Mouse (Mus musculus): ENCODE measurements around the gene Eef1a1. TPM values are rescaled to one million over a fixed set of nuclear protein-coding genes. Genes with fewer than 3 reads are reported as not detected.

The Eef1a1 gene
- total RNA-seq, 2 experiments from 2014 or later, result 4,503 to 4,597 TPM

- DNase-seq, result no peak
Measured at GRCm38 (mm10) chr9:78475383-78475780, 13.6 kb downstream of the Eef1a1 start.

- no peak for DNase-seq
Measured at GRCm38 (mm10) chr9:78474771-78475382, 14.1 kb downstream of the Eef1a1 start.

GRCm38 (mm10) chr9:78474270-78474669, 14.7 kb downstream of the Eef1a1 start:
- DNase-seq, result no peak

DNA sequence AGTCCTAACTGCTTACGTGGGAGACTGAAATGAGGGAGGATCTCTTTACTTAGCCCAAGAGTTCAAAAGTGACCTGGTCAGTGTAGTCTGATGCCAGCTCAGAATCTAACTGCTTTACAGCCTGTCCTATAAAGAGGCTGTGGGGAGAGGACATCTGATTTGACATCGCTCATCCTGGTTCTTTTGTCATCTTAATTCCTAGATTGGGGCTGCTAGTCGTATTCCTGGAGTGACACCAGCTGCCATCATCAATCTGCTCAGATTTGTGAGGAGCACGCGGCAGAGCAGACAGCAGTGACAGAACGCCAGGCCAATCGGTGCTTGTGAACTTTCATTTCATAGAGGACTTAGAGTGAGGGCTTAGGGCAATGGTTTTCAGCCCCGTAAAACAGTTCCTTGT, 15.4 kb downstream of the Eef1a1 start:
- no peak for DNase-seq

GRCm38 (mm10) chr9:78465725-78466124, 23.2 kb downstream of the Eef1a1 start:
- no peak for DNase-seq

DNA sequence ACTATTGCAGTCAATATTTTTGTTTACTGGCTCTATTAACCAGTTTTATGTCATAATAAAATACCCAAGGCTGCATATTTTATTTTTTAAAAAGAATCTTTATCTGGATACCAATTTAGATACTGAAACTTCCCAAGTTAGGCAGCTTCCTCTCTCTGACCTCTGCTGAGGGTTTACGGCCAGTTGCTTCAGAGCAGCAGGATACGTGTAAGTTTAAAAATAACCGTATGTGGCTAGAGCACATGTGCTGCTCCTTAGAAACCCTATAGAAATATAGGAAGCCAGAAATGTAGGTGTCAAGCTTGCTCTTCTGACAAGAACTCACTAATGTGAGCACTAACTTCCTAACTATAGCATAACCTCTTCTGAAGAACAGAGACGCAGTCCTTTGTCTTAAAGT, 25.6 kb downstream of the Eef1a1 start:
- DNase-seq, result no peak

DNA sequence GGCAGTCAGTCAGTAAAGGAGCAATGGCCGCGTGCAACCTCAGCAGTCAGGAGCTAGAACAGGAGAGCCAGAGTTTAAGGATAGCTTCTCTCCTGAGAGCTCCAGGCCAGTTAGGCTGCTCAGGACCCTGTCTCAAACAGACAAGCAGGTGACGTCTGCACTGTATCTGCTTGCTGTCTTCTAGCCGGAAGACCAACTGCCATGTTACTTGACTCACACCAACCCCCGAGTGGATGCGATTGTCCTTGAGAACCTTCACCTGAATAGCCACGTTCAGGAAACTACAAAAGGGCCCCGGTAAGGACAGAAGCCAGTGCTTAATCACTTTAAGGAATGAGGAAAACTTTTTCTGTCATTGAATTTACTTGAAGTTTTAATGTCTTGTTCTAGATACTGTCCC, 31.9 kb downstream of the Eef1a1 start:
- DNase-seq, result no peak

DNA sequence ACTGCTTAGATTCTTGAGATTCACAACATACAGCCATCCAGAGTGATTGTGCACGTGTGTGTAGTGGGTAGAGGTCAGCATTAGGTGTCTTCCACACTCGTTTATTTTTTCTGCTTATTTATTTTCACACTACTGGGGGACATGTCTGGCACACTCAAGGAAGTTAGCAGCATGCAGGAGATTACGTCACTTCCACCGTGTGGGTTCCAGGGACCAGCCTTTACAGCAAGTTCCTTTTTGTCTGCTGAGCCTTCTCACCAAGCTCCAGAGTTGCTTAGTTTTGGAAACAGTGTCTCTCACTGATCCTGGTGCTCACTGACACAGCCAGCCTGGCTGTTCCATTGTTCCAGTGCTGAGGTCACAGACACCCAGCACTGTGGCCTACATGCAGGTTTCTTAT, 37.6 kb downstream of the Eef1a1 start:
- DNase-seq, result no peak

DNA sequence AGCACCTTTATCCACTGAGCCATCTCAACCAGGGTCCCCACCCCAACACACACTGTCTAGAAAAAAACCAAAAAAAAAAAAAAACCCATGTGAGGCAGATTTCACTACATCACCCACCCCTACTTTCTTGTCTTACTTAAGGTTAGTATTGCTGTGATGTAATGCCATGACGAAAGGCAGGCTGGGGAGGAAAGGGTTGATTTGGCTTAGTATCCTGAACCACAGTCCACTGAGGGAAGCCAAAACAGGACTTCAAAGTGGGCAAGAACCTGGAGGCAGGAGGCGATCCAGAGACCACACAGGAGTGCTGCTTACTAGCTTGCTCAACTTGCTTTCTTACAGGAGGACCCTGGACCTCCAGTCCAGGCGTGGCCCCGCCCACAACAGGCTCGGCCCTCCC, 38.5 kb downstream of the Eef1a1 start:
- DNase-seq, result no peak

DNA sequence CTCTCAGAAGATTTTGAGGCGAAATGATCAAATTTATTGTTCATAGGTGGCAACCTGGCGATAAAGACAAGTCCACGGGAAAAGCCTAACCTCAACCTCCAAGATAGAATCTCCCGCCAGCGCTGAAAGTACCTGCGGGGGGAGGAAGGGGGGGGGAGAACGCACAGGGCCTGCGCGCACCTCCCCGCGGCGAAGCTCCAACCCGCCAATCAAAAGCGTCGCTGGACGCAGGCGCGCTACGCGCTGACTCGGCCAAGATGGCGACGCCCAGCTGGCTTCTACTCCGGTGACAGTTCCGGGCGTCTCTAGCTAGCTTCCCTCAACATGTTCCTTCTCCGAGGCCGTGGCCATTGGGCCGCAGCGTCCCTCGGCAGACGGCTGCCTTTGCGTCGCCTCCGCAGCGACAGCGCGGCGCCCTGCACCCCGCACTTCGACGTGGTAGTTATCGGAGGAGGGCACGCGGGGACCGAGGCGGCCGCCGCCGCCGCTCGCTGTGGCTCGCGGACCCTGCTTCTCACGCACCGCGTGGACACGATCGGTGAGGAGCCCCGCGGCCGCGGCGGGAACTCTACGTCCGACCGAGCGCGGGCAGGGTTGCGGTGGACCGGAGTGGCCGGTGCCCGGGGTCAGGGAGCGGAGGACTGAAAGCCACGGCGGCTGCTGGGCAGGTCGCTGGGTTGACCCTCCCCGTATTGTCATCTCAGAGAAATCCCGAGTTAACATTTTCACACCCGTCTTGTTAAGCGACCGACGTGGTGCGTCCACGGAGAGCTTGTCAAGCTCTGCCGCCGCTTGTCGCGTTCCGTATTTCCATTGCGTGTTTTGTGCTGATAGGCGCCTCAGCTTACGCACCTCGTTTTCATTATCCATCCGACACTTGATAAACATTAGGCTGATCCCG, 40.7 kb downstream of the Eef1a1 start, which contains the start of the genes Mto1 and Gm17324:
Gene Mto1, plus strand, starts transcription at position 236 of the 901 bp plus-strand sequence.
Gene Gm17324, minus strand, starts transcription at position 814 of the 901 bp plus-strand sequence.
- peak; percentile 92 for DNase-seq

DNA sequence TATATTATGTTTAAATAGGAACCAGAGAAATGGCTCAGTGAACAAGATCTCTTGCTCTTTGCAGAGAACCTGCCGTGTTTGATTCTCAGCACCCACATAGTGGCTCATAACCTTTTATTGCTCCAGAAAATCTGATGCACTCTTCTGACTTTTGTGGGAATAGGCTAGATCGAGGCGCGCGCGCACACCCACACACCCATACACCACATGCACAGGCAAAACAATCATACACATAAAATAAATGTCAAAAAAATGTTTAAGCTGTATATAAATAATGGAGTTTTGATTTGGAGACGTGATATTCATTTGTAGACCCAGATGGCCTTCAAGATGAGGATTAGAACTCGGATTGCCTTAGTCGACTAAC, 41.4 kb downstream of the Eef1a1 start:
- DNase-seq, result no peak

GRCm38 (mm10) chr9:78442579-78443392, 46.2 kb downstream of the Eef1a1 start, which contains the start of gene Cgas:
TSS of gene Cgas (minus strand) at chr9:78443237.
- DNase-seq, result peak; percentile 62

- DNase-seq, result no peak
Measured at GRCm38 (mm10) chr9:78442237-78442578, 46.7 kb downstream of the Eef1a1 start.

DNA sequence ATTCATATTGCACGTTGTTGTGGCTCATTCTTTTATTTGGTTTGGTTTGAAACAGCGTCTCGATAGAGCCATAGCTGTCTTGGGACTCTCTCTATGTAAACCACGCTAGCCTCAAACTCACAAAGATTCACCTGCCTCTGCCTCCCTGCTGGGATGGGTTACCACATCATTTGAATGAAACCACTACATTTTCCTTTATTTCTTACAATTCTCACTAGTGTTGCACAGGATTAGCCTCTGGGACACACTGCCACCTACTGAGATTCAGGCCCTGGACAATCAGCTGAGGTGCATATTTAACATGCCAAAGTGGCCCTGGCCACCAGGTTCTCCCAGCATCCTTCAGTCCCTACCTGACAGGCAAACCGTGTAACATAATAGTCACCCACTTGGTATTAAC, 49.5 kb downstream of the Eef1a1 start:
- DNase-seq, result no peak

DNA sequence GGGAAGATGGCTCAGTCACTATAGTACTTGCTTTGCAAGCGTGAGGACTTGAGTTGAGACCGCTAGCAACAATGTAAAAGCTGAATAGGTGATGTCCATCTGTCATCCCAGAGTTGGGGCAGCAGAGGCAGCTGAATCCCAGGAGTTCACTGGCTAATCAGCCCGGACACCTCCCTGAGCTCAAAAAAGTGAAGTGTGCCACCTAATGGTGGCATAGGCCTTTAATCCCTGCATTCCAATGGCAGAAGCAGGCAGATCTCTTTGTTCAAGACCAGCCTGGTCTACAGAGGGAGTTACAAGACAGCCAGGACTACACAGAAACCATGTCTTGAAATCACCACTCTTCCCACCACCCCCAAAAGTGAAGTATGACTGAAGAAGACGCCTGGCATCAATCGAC, 56.5 kb downstream of the Eef1a1 start:
- no peak for DNase-seq

- no peak for DNase-seq
Measured at GRCm38 (mm10) chr9:78430486-78430885, 58.5 kb downstream of the Eef1a1 start.

GRCm38 (mm10) chr9:78429551-78429950, 59.4 kb downstream of the Eef1a1 start:
- DNase-seq, result no peak

DNA sequence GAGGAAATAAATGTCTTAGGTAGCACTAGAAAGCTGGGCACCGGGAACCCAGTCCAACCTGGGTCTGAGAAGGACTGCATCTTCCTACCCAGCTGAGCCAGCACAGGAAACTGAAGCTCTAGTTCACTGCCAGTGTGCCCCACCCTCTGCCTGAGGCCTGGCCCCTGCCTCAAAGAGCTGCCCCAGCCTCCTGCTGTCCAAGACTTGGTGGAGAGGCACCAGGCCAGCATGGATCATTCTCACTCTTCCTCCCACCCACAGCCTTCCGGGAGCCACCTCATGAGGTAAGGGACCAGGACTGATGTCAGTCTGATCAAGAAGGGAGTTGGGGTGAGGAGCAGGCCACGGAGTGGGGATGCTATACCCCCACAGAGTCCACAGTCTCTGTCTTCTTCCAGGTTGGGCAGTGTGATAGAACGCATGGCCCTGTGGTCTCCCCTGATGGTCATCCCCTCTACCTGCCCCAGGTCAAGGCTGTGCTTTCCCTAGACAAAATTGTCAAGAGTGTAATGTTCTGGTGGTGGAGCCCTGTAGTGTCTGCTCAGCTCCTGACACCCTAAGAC, 60.0 kb downstream of the Eef1a1 start:
- DNase-seq, result no peak
